Mouse (Mus musculus) heart, embryonic 10.5 days (tissue): Measurements from ENCODE around the gene Prl8a2. TPM values are rescaled to one million over a fixed set of nuclear protein-coding genes. Genes with fewer than 3 reads are reported as not detected.

Source experiments
- DNase-seq: peaks from one replicate; pipeline ENCODE4 v3.0.0-alpha.2; 2017; ENCODE audit warnings: low spot score
- H3K27ac ChIP-seq: fragments of 300-500 bp; sonication (generic); 2 replicates; pipeline ENCODE4 v1.5.1; 2016; ENCODE audit warnings: mild to moderate bottlenecking
- H3K27me3 ChIP-seq: fragments of 300-500 bp; sonication (generic); 2 replicates; pipeline ENCODE4 v1.6.1; 2016; ENCODE audit warnings: mild to moderate bottlenecking; ENCODE audit not compliant: poor library complexity, insufficient read depth, severe bottlenecking
- H3K36me3 ChIP-seq: fragments of 300-500 bp; sonication (generic); 2 replicates; pipeline ENCODE4 v1.6.1; 2016; ENCODE audit warnings: mild to moderate bottlenecking, moderate library complexity
- H3K4me1 ChIP-seq: fragments of 300-500 bp; sonication (generic); 2 replicates; pipeline ENCODE4 v1.6.1; 2016; ENCODE audit warnings: mild to moderate bottlenecking
- H3K4me3 ChIP-seq: fragments of 300-500 bp; sonication (generic); 2 replicates; pipeline ENCODE4 v1.5.1; 2016; ENCODE audit warnings: mild to moderate bottlenecking, moderate library complexity
- H3K9me3 ChIP-seq: fragments of 300-500 bp; sonication (generic); 2 replicates; pipeline ENCODE4 v1.6.1; 2016; ENCODE audit warnings: mild to moderate bottlenecking, moderate library complexity
- WGBS: fragments of 180-500 bp; shearing (Covaris S2); methylation state at CpG from one replicate; pipeline ENCODE4 v1.1.7; 2016; 5-methylcytosine and 5-hydroxymethylcytosine counted together
- polyA plus RNA-seq: library from polyadenylated mRNA; unstranded; fragments of >200 nt; fragmentation: Nextera tagmentation; extraction: Ambion mirVana; gene quantifications from 2 replicates; pipeline ENCODE4 v1.2.1, GENCODE M21; 2016

Gene Prl8a2
- polyA plus RNA-seq = 0.14 TPM in 1 of 2 replicates, not detected in the other

DNA sequence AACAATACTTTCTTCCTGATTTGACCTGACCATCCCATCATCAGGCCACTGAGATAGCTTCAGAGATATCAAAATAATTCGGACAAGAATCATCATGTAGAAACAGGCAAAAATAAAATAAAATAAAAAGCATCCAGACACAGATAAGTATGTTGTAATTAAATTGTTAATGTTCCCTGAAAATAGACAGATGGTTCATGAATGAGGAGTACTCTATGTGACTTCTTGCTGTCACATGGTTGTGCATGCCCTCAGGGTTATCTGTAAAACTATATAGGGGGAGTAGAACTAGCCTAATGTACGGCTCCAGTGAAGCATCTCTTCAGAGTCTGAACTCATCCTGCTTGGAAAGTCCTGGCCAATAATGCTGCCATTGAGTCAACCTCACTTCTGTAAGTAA lies at the start of gene Prl8a2:
TSS of gene Prl8a2 (plus strand) at position 301 of the 400 bp plus-strand sequence.
- no peak for DNase-seq
- H3K27me3 ChIP-seq = no peaks in the 10 kb centered on the region
- no peaks in the 10 kb centered on the region for H3K4me1 ChIP-seq
- H3K27ac ChIP-seq = no peak within 1 kb of the TSS
- H3K4me3 ChIP-seq = no peak within 1 kb of the TSS
- no peaks in the 10 kb centered on the region for H3K36me3 ChIP-seq
- 68% methylated on average over 2 of the region's 2 CpGs for WGBS
- H3K9me3 ChIP-seq = no peaks in the 10 kb centered on the region

- Histone ChIP-seq H3K36me3 (no peaks in the 10 kb centered on the region), H3K27ac (no peak within 1 kb of the TSS), H3K4me3 (no peak within 1 kb of the TSS), H3K9me3 (no peaks in the 10 kb centered on the region), H3K4me1 (no peaks in the 10 kb centered on the region), H3K27me3 (no peaks in the 10 kb centered on the region)
- WGBS = 85% methylated on average over 7 of the region's 7 CpGs
- DNase-seq = no peak
Measured at GRCm38 (mm10) chr13:27312334-27313225, 32.9 kb upstream of the Prl8a2 start, which contains the start of gene Prl6a1. Prl6a1 (plus strand) TSS chr13:27312627.

- H3K36me3 ChIP-seq = no peaks in the 10 kb centered on the region
- H3K4me3 ChIP-seq = no peak overlapping the region
- no peak overlapping the region for H3K27ac ChIP-seq
- no peaks in the 10 kb centered on the region for H3K9me3 ChIP-seq
- no peaks in the 10 kb centered on the region for H3K27me3 ChIP-seq
- 69% methylated on average over 1 of the region's 1 CpGs for WGBS
- no peak for DNase-seq
- no peaks in the 10 kb centered on the region for H3K4me1 ChIP-seq
Measured at GRCm38 (mm10) chr13:27334989-27335388, 10.5 kb upstream of the Prl8a2 start.

DNA sequence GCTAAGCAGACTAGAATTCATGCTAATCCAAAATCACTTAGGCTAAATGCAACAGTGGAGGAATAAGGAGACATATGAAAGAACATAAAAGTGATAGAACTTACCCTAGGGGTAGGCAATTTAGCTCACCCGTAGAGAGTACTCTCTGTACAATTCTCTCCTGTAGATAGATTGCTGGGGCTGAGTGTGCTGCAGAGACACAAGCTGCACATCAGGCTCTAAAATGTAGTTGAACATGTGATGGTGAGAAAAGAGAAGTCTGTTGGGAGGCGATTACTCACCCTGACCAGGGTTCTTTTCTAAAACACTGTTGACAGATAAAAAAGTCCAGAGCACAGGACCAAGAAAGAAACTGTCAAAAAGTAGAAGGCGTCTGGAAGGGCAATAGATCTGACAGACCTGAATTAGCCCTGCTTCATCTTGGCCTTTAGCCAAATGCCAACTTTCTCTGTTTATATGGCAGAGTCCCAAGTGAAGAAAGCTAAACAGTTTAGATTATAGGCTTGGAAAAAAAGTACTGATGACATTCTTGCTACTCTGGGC lies 2.7 kb upstream of the Prl8a2 start:
- 39% methylated on average over 3 of the region's 3 CpGs for WGBS
- no peak for DNase-seq
- Histone ChIP-seq H3K4me3 (no peak overlapping the region), H3K27me3 (no peaks in the 10 kb centered on the region), H3K27ac (no peak overlapping the region), H3K9me3 (no peaks in the 10 kb centered on the region), H3K36me3 (no peaks in the 10 kb centered on the region), H3K4me1 (no peaks in the 10 kb centered on the region)

DNA sequence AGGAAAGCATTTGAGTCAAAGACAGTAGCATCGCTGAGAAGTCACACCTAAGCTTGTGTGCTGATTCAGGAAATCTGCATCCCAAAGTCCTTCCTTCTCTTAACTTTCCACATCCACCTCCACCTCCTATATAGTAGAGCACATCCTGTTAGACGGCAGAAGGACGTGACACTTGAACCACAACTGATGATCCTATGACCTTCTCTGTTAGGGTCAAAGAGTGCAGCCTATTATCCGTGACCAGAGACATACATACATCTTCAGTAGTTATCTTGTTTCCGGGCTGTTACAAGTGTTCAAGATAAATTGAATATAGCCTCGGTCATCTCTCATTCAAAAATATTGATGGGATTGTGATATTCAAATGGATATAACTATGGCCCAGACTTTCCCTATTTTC lies 45.3 kb downstream of the Prl8a2 start, which contains the start of gene Prl2b1:
TSS of gene Prl2b1 (minus strand) at position 101 of the 400 bp plus-strand sequence.
- H3K4me3 ChIP-seq = no peak within 1 kb of the TSS
- WGBS = 72% methylated on average over 6 of the region's 6 CpGs
- no peaks in the 10 kb centered on the region for H3K27me3 ChIP-seq
- no peaks in the 10 kb centered on the region for H3K36me3 ChIP-seq
- no peak within 1 kb of the TSS for H3K27ac ChIP-seq
- H3K9me3 ChIP-seq = no peaks in the 10 kb centered on the region
- DNase-seq = no peak
- no peaks in the 10 kb centered on the region for H3K4me1 ChIP-seq

GRCm38 (mm10) chr13:27399061-27399724 lies 53.7 kb downstream of the Prl8a2 start:
- H3K9me3 ChIP-seq = no peaks in the 10 kb centered on the region
- H3K4me3 ChIP-seq = no peak overlapping the region
- DNase-seq = no peak
- no peaks in the 10 kb centered on the region for H3K27me3 ChIP-seq
- no peaks in the 10 kb centered on the region for H3K36me3 ChIP-seq
- H3K27ac ChIP-seq = no peak overlapping the region
- WGBS = 92% methylated on average over 7 of the region's 7 CpGs
- H3K4me1 ChIP-seq = no peaks in the 10 kb centered on the region

Other genes starting within 250 kb of the Prl8a2 start
- not detected in 2 replicates for gene Prl3d2, start 224.0 kb upstream of the Prl8a2 start, polyA plus RNA-seq
- gene Prl3d3, start 188.9 kb upstream of the Prl8a2 start, polyA plus RNA-seq = not detected in 2 replicates
- not detected in 2 replicates for gene Prl3c1, start 149.0 kb upstream of the Prl8a2 start, polyA plus RNA-seq
- 0.30 and 0.82 TPM in 2 replicates for gene Prl3b1, start 103.8 kb upstream of the Prl8a2 start, polyA plus RNA-seq
- not detected in 2 replicates for gene Prl3a1, start 86.2 kb upstream of the Prl8a2 start, polyA plus RNA-seq
- gene Prl6a1, start 33.0 kb upstream of the Prl8a2 start, polyA plus RNA-seq = not detected in 2 replicates
- not detected in 2 replicates for gene Prl2b1, start 45.2 kb downstream of the Prl8a2 start, polyA plus RNA-seq
- not detected in 2 replicates for gene Prl8a6, start 93.0 kb downstream of the Prl8a2 start, polyA plus RNA-seq
- not detected in 2 replicates for gene Prl8a8, start 167.5 kb downstream of the Prl8a2 start, polyA plus RNA-seq
- gene Prl8a9, start 218.9 kb downstream of the Prl8a2 start, polyA plus RNA-seq = not detected in 2 replicates
- gene Prl8a1, start 236.5 kb downstream of the Prl8a2 start, polyA plus RNA-seq = not detected in 2 replicates